Mouse (Mus musculus) hindbrain, postnatal 0 days (tissue): ENCODE measurements at regions not wholly inside any gene's neighbourhood (a gene's known extent, or its start where the extent isn't known, plus 50 kb on each side); places are given as distances from the start of the nearest gene placed in this dataset.

ENCODE experiments used
- ATAC-seq: fragments of 200-750 bp; cut with Nextera tagmentation; 2 replicates; pipeline ENCODE4 v1.8.0; 2017; ENCODE audit warnings: mild to moderate bottlenecking, moderate TSS enrichment, moderate library complexity
- DNase-seq: peaks from one replicate; pipeline ENCODE4 v3.0.0-alpha.2; 2015; ENCODE audit warnings: low spot score
- H3K27ac ChIP-seq: fragments of 300-500 bp; sonication (generic); 2 replicates; pipeline ENCODE4 v1.5.1; 2014; ENCODE audit warnings: mild to moderate bottlenecking
- H3K27me3 ChIP-seq: fragments of 300-500 bp; sonication (generic); 2 replicates; pipeline ENCODE4 v1.6.1; 2014; ENCODE audit warnings: low read length, mixed read lengths; ENCODE audit not compliant: insufficient read depth
- H3K36me3 ChIP-seq: fragments of 300-500 bp; sonication (generic); 2 replicates; pipeline ENCODE4 v1.6.1; 2014; ENCODE audit warnings: low read length, mixed read lengths; ENCODE audit not compliant: insufficient read depth
- H3K4me1 ChIP-seq: fragments of 300-500 bp; sonication (generic); 2 replicates; pipeline ENCODE4 v1.6.1; 2014; ENCODE audit warnings: antibody characterized with exemption, low read length, mixed read lengths; ENCODE audit not compliant: insufficient read depth
- H3K4me2 ChIP-seq: fragments of 300-500 bp; sonication (generic); 2 replicates; pipeline ENCODE4 v1.6.1; 2014; ENCODE audit warnings: low read depth, mild to moderate bottlenecking, low read length, moderate library complexity, mixed read lengths
- H3K4me3 ChIP-seq: fragments of 300-500 bp; sonication (generic); 2 replicates; pipeline ENCODE4 v1.5.1; 2014; ENCODE audit warnings: low read length
- H3K9ac ChIP-seq: fragments of 300-500 bp; sonication (generic); replicated peaks from 2 replicates; pipeline ENCODE4 v1.6.1; 2014; ENCODE audit warnings: mild to moderate bottlenecking, low read length, moderate library complexity, mixed read lengths
- H3K9me3 ChIP-seq: fragments of 300-500 bp; sonication (generic); 2 replicates; pipeline ENCODE4 v1.6.1; 2016; ENCODE audit warnings: low read length, mixed read lengths
- CTCF ChIP-seq: IDR thresholded peaks from 2 replicates; pipeline ENCODE4 v1.5.1; 2016; ENCODE audit warnings: antibody characterized with exemption, control low read depth, low read depth
- WGBS: fragments of 180-500 bp; shearing (Covaris S2); extraction: QIAGEN DNeasy Blood & Tissue Kit; methylation state at CpG from one replicate; pipeline ENCODE4 v1.1.7; 2014; 5-methylcytosine and 5-hydroxymethylcytosine counted together

DNA sequence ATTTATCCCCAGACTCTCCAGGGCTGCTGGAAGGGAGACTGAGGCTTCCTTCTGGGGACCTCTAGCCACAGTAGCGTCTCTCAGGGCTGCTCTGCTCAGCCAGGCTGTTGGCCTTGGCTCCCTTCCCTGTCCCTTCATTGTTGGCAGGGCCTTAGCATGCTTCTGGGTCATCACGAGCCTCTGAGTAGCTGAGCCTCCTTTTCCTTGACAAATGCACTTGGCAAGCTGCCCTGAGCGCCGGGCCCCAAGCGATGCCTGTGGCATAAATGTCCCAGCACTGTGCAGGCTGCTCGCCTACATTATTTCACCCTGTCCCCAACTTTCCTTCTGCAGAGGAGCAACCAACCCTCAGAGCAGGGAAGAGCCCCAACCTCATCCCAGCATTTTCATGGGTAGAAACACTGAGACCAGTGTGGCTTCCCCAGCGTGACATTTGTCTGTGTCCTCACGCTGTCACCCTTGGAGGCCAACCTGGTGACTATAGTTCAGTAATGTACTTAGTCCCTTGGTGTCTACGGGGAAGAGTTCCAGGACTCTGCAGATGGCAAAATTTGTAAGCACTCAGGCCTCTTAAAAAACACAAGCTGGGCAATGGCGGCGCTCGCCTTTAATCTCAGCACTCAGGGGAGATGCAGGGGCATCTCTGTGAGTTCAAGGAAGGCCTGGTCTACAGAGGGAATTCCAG, 83.7 kb upstream of the Lrpap1 start:
- DNase-seq (peak; percentile 93), ATAC-seq (peak; percentile 89)
- no peak overlapping the region for H3K9ac ChIP-seq
- H3K9me3 ChIP-seq: no peaks in the 10 kb centered on the region
- no peaks in the 10 kb centered on the region for H3K36me3 ChIP-seq
- no peak overlapping the region for H3K4me3 ChIP-seq
- peaks cover 12% of the 10 kb centered on the region for H3K4me1 ChIP-seq
- WGBS: 39% methylated on average over 12 of the region's 12 CpGs
- TF ChIP-seq CTCF: no peak
- H3K4me2 ChIP-seq: no peak overlapping the region
- H3K27me3 ChIP-seq: no peaks in the 10 kb centered on the region
- H3K27ac ChIP-seq: peak overlapping the region; percentile 52; the same call in 1 of the 2 replicates

DNA sequence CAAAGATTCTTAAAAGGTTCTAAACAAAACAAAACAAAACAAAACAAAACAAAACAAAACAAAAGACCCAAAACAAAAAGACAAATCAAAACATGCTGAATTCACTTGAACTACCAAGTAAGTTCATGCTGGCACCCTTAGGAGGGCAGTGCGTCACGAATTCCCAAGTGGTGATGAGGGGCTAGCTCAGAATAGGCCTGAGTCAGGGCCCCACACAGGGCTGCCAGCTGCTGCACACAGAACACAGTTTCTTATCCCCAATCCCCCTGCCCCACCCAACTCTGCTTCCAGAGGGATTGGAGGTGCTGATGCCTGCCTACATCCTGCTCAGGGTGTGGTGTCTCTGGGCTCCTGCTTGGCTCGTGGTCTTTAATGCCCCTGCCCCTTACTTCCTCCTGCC, 80.3 kb upstream of the Lrpap1 start:
- H3K9ac ChIP-seq: no peak overlapping the region
- no peak for DNase-seq
- H3K27ac ChIP-seq: no peak overlapping the region
- H3K27me3 ChIP-seq: no peaks in the 10 kb centered on the region
- H3K9me3 ChIP-seq: no peaks in the 10 kb centered on the region
- peaks cover 12% of the 10 kb centered on the region for H3K4me1 ChIP-seq
- no peaks in the 10 kb centered on the region for H3K36me3 ChIP-seq
- no peak overlapping the region for H3K4me2 ChIP-seq
- no peak for ATAC-seq
- WGBS: 62% methylated on average over 3 of the region's 3 CpGs
- TF ChIP-seq CTCF: no peak
- H3K4me3 ChIP-seq: no peak overlapping the region

GRCm38 (mm10) chr5:35185289-35185688, 79.7 kb upstream of the Lrpap1 start:
- Histone ChIP-seq H3K36me3 (no peaks in the 10 kb centered on the region), H3K4me1 (peaks cover 12% of the 10 kb centered on the region), H3K4me2 (no peak overlapping the region), H3K27ac (no peak overlapping the region), H3K9me3 (no peaks in the 10 kb centered on the region), H3K27me3 (no peaks in the 10 kb centered on the region), H3K9ac (no peak overlapping the region), H3K4me3 (no peak overlapping the region)
- TF ChIP-seq CTCF: no peak
- ATAC-seq (no peak), DNase-seq (peak; percentile 26)

- Histone ChIP-seq H3K4me2 (no peak overlapping the region), H3K4me3 (no peak overlapping the region), H3K27me3 (no peaks in the 10 kb centered on the region), H3K9me3 (no peaks in the 10 kb centered on the region), H3K36me3 (no peaks in the 10 kb centered on the region), H3K27ac (no peak overlapping the region), H3K9ac (no peak overlapping the region), H3K4me1 (peaks cover 3% of the 10 kb centered on the region)
- no peak for TF ChIP-seq CTCF
- DNase-seq: no peak
- 81% methylated on average over 7 of the region's 7 CpGs for WGBS
- ATAC-seq: no peak
These were observed 77.9 kb upstream of the Lrpap1 start for GRCm38 (mm10) chr5:35183418-35183817.

DNA sequence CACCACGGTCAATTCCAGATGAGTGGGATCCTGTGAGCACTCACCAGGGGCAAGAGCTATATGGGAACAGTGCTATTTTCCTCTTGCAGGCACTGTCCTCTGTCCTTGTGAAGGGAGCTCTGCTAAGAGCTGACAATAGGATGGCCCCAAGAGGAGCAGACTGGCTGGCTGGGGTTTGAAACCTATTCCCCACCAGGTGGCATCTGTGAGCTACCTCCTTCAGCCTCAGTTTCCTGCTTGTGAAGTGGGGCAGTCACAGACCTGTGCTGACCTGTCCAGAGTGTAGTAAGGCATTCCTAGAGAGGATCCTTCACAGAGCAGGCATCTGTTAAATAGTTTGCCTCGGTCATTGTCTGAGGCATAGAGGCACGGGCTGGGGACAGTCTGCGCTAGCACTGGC, 71.8 kb upstream of the Lrpap1 start:
- Histone ChIP-seq H3K4me2 (no peak overlapping the region), H3K4me3 (no peak overlapping the region), H3K9ac (no peak overlapping the region), H3K9me3 (no peaks in the 10 kb centered on the region), H3K27me3 (no peaks in the 10 kb centered on the region), H3K36me3 (no peaks in the 10 kb centered on the region), H3K27ac (no peak overlapping the region), H3K4me1 (no peaks in the 10 kb centered on the region)
- TF ChIP-seq CTCF: peak; percentile 63
- DNase-seq: no peak
- WGBS: 72% methylated on average over 4 of the region's 4 CpGs
- no peak for ATAC-seq

- DNase-seq (no peak), ATAC-seq (no peak)
- no peak overlapping the region for H3K4me2 ChIP-seq
- no peaks in the 10 kb centered on the region for H3K36me3 ChIP-seq
- H3K4me1 ChIP-seq: no peaks in the 10 kb centered on the region
- H3K27me3 ChIP-seq: no peaks in the 10 kb centered on the region
- H3K9ac ChIP-seq: no peak overlapping the region
- no peak overlapping the region for H3K27ac ChIP-seq
- H3K9me3 ChIP-seq: no peaks in the 10 kb centered on the region
- WGBS: 63% methylated on average over 13 of the region's 13 CpGs
- no peak for TF ChIP-seq CTCF
- no peak overlapping the region for H3K4me3 ChIP-seq
These were observed 70.7 kb upstream of the Lrpap1 start for GRCm38 (mm10) chr5:35176112-35176848.

DNA sequence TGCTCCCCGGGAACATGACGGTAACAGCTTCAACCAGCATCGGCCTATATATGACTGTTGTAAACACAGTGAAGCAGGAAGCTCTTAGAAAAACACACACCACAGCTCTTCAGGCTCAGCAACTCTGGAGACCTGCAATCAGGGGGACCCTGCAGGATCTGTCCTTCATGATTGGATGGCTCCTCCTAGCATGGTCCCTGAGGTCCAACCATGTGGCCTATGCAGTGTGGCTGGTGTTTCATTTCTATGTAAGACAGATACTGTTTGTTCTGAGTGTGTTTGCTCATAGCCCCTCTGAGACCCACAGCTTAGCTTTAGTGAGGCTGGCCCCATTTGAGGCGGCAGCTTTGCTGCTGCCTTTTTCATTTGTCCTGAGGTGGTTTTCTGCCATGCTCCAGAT, 68.8 kb upstream of the Lrpap1 start:
- WGBS: 78% methylated on average over 4 of the region's 4 CpGs
- ATAC-seq (peak; percentile 46), DNase-seq (peak; percentile 11)
- no peak overlapping the region for H3K27ac ChIP-seq
- H3K9me3 ChIP-seq: no peaks in the 10 kb centered on the region
- H3K27me3 ChIP-seq: no peaks in the 10 kb centered on the region
- H3K36me3 ChIP-seq: no peaks in the 10 kb centered on the region
- no peak overlapping the region for H3K4me3 ChIP-seq
- H3K4me1 ChIP-seq: no peaks in the 10 kb centered on the region
- no peak overlapping the region for H3K4me2 ChIP-seq
- TF ChIP-seq CTCF: no peak
- no peak overlapping the region for H3K9ac ChIP-seq
